Mouse (Mus musculus) embryonic fibroblast, embryonic 13.5 days (primary cell): ENCODE measurements around the gene Tmem199. TPM values are rescaled to one million over a fixed set of nuclear protein-coding genes. Genes with fewer than 3 reads are reported as not detected.

Experiments
- H3K27ac ChIP-seq: 2 replicates; pipeline ENCODE4 v1.5.1; 2012; ENCODE audit warnings: low read length, control low read depth, inconsistent platforms; ENCODE audit not compliant: insufficient read depth
- H3K4me1 ChIP-seq: 2 replicates; pipeline ENCODE4 v1.6.1; 2011; ENCODE audit warnings: low read length; ENCODE audit not compliant: control insufficient read depth, insufficient read depth
- H3K4me3 ChIP-seq: 2 replicates; pipeline ENCODE4 v1.5.1; 2011; ENCODE audit warnings: mild to moderate bottlenecking, control low read depth, low read length; ENCODE audit not compliant: insufficient read depth
- CTCF ChIP-seq: IDR thresholded peaks from 2 replicates; pipeline ENCODE4 v1.5.1; 2011; ENCODE audit warnings: mild to moderate bottlenecking, control low read depth, low read length, moderate library complexity, borderline replicate concordance; ENCODE audit not compliant: insufficient read depth
- POLR2A ChIP-seq: IDR thresholded peaks from 2 replicates; pipeline ENCODE4 v1.6.1; 2011; ENCODE audit warnings: low read depth, mild to moderate bottlenecking, control low read depth, low read length, moderate library complexity
- polyA plus RNA-seq: library from polyadenylated mRNA; stranded (reverse); fragments of >200 nt; gene quantifications from 2 replicates; pipeline ENCODE4 v1.2.4, GENCODE M21; 2011; ENCODE audit warnings: low read depth; ENCODE audit not compliant: missing spikeins, insufficient read length

Tmem199 gene
- polyA plus RNA-seq, 1 experiment, result 16.6 TPM

GRCm38 (mm10) chr11:78524838-78525237, 12.9 kb upstream of the Tmem199 start:
- Histone ChIP-seq H3K27ac (peak overlapping the region; percentile 91), H3K4me3 (no peak overlapping the region), H3K4me1 (peaks cover 6% of the 10 kb centered on the region; the same call in 1 of the 2 replicates)
- no peak for TF ChIP-seq CTCF
- no peak for TF ChIP-seq POLR2A

GRCm38 (mm10) chr11:78523241-78523955, 11.4 kb upstream of the Tmem199 start:
- TF ChIP-seq POLR2A, result no peak; the same call in 1 of the 2 replicates
- TF ChIP-seq CTCF, result no peak

GRCm38 (mm10) chr11:78522481-78522997, 10.6 kb upstream of the Tmem199 start:
- Histone ChIP-seq H3K4me3 (no peak overlapping the region), H3K27ac (peak overlapping the region; percentile 91), H3K4me1 (peaks cover 6% of the 10 kb centered on the region; the same call in 1 of the 2 replicates)
- TF ChIP-seq CTCF (no peak), POLR2A (no peak)

More at GRCm38 (mm10) chr11:78523241-78523955, 11.4 kb upstream of the Tmem199 start:
- H3K27ac ChIP-seq, result peak overlapping the region; percentile 91
- H3K4me3 ChIP-seq, result no peak overlapping the region
- H3K4me1 ChIP-seq, result peaks cover 6% of the 10 kb centered on the region; the same call in 1 of the 2 replicates

- Histone ChIP-seq H3K4me1 (peaks cover 6% of the 10 kb centered on the region; the same call in 1 of the 2 replicates), H3K4me3 (no peak overlapping the region), H3K27ac (peak overlapping the region; percentile 91)
- TF ChIP-seq CTCF (no peak), POLR2A (no peak)
These were observed 9.9 kb upstream of the Tmem199 start for GRCm38 (mm10) chr11:78521880-78522279.

- TF ChIP-seq CTCF, result no peak
- no peak for TF ChIP-seq POLR2A
- peaks cover 6% of the 10 kb centered on the region; the same call in 1 of the 2 replicates for H3K4me1 ChIP-seq
- H3K27ac ChIP-seq, result no peak overlapping the region
These were observed 7.0 kb upstream of the Tmem199 start for GRCm38 (mm10) chr11:78518931-78519330.

GRCm38 (mm10) chr11:78515549-78516325, 3.8 kb upstream of the Tmem199 start:
- Histone ChIP-seq H3K27ac (no peak overlapping the region), H3K4me3 (no peak overlapping the region), H3K4me1 (peaks cover 5% of the 10 kb centered on the region)
- TF ChIP-seq POLR2A (no peak), CTCF (no peak)

More at GRCm38 (mm10) chr11:78518931-78519330, 7.0 kb upstream of the Tmem199 start:
- H3K4me3 ChIP-seq, result no peak overlapping the region

- Histone ChIP-seq H3K4me3 (peak overlapping the region; percentile 97), H3K27ac (no peak overlapping the region), H3K4me1 (peaks cover 5% of the 10 kb centered on the region)
- peak; percentile 4; the same call in 1 of the 2 replicates for TF ChIP-seq POLR2A
- no peak for TF ChIP-seq CTCF
These were observed 1.3 kb upstream of the Tmem199 start for GRCm38 (mm10) chr11:78513106-78513790.

GRCm38 (mm10) chr11:78509148-78509547, 2.8 kb downstream of the Tmem199 start:
- H3K27ac ChIP-seq, result no peak overlapping the region
- TF ChIP-seq POLR2A (no peak), CTCF (peak; percentile 20; the same call in 1 of the 2 replicates)
- peaks cover 5% of the 10 kb centered on the region for H3K4me1 ChIP-seq
- no peak overlapping the region for H3K4me3 ChIP-seq

- Histone ChIP-seq H3K4me3 (no peak overlapping the region), H3K4me1 (no peaks in the 10 kb centered on the region), H3K27ac (no peak overlapping the region)
- no peak for TF ChIP-seq POLR2A
- no peak for TF ChIP-seq CTCF
These were observed 6.5 kb downstream of the Tmem199 start for GRCm38 (mm10) chr11:78505430-78505829.
